Mouse (Mus musculus) thymus, adult 2 months (tissue): Measurements from ENCODE around the gene Sptbn4.

ENCODE experiments used
- CTCF ChIP-seq: fragments of 200-500 bp; IDR thresholded peaks from 2 replicates; pipeline ENCODE4 v1.5.1; 2012; ENCODE audit warnings: mild to moderate bottlenecking, control low read depth, low read length, moderate library complexity, borderline replicate concordance; ENCODE audit not compliant: control insufficient read depth, poor library complexity, insufficient read depth; ENCODE audit errors: extremely low read depth
- POLR2A ChIP-seq: fragments of 200-500 bp; IDR thresholded peaks from 2 replicates; pipeline ENCODE4 v1.6.1; 2012; ENCODE audit warnings: mild to moderate bottlenecking, low read length, control low read depth, moderate library complexity; ENCODE audit not compliant: control insufficient read depth, poor library complexity, insufficient read depth; ENCODE audit errors: extremely low read depth

DNA sequence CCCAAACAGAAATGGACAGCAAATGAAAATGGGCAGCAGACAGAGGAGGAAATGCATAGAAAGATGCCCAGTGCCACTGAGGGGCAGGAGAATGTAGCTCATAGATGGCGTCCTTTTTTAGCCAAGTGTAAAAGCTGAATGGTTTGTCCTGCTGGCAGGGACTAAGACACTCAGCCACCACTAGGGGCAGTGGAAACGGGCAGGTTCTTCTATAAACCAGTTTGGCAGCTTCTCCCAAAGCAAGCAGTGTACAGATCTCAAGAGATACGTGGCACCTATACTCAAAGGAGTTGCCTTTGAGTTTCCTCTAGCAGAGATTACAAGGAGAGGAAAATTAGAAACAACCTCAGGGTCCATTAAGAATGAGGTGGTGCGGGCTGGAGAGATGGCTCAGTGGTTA is 69.1 kb downstream of the Sptbn4 start:
- TF ChIP-seq POLR2A (no peak), CTCF (no peak)
